Mouse (Mus musculus) G1E (cell line): ENCODE measurements at regions not wholly inside any gene's neighbourhood (a gene's known extent, or its start where the extent isn't known, plus 50 kb on each side); places are given as distances from the start of the nearest gene placed in this dataset.

ENCODE experiments used
- CTCF ChIP-seq: IDR thresholded peaks from 2 replicates; pipeline ENCODE4 v1.5.1; 2012; ENCODE audit warnings: low read depth, low read length, inconsistent platforms, mixed read lengths
- GATA1 ChIP-seq: IDR thresholded peaks from 2 replicates; pipeline ENCODE4 v1.6.1; 2012; ENCODE audit warnings: borderline replicate concordance, low read length, inconsistent platforms, mixed read lengths
- POLR2AphosphoS5 ChIP-seq: IDR thresholded peaks from 2 replicates; pipeline ENCODE4 v1.6.1; 2012; ENCODE audit warnings: low read depth, low read length, inconsistent platforms; ENCODE audit not compliant: insufficient replicate concordance
- TAL1 ChIP-seq: conservative IDR thresholded peaks from 2 replicates; pipeline ENCODE4 v1.6.1; 2012; ENCODE audit warnings: low read depth, low read length, inconsistent platforms, mixed read lengths

GRCm38 (mm10) chr4:131023601-131024000, 79.4 kb downstream of the Matn1 start:
- TF ChIP-seq CTCF (no peak), GATA1 (no peak), TAL1 (no peak), POLR2AphosphoS5 (no peak)
